Mouse (Mus musculus) cerebellum, adult (tissue): ENCODE measurements at regions not wholly inside any gene's neighbourhood (a gene's known extent, or its start where the extent isn't known, plus 50 kb on each side); places are given as distances from the start of the nearest gene placed in this dataset.

Experiments used
- ATAC-seq: cut with Nextera tagmentation; 2 replicates; pipeline ENCODE4 v1.9.2; 2017; ENCODE audit warnings: mild to moderate bottlenecking, moderate library complexity, mixed read lengths; ENCODE audit not compliant: insufficient number of reproducible peaks, low FRiP score, low TSS enrichment

DNA sequence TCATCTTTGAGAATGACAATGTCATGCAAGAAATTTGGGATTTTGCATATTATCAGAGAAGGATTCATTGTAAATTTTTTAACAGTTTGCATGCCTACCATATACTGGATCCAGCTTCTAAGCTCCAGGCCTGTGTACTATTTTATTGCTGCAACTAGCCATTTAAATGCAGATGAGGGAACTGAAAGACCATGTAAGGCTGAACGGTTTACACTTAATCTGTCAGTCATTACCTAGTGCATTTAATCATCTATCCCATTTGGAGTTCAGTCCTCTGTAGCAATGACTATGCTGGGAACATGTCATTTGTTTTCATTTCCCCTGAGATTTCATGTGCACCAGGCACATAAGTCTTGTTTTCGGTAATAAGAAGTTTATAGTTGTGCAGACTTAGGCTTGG is 631.8 kb upstream of the Gm21961 start:
- ATAC-seq: no peak

DNA sequence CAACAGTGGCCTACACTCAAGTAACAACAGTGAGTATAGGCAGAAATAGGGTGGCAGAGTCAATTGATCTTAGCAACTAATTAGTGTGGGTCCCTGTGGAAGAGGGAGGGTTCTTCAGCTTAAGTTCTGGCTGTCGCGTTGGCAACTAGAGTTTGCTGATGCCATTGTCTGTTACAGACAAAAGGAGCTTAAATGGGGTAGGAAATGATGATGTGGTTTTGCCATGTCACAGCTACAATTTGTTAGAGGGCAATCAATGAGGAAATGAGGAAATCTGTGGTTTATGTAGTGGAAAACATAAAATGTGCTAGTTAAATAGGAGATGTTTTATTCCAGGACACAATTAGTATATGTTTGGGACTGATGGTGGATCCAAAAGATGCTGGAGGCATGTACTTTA is 624.8 kb upstream of the Gm21961 start:
- no peak for ATAC-seq

DNA sequence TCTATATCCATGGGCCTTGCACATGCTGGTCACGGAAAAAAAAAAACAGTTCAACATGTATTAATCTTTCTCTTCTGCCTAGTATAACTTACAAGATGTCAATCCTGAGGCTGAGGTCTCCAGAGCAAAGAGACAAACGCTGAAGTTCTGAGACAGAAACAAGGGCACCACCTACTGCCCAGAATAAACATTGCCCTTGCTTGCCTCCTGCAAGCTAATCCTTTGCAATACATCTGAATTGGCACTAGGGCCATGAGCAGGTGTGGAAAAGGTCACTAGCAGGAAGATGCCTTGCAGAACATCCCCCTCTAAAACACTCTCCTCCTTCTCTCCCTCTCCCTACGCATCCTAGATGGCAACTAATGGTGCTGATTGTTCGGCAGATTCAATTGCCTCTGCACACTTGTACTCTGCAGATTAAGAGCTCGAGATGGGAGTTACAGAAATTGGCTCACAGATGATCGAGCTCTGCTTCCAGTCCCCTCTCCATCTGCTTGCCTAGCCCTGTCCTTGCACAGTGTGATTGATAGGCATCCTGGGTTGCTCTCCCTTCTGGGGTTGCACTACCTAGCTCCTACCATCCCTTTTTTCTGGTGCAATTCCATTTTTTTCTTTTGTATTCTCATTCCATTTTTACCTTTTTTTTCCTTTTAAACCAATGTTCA is 622.9 kb upstream of the Gm21961 start:
- peak; percentile 96 for ATAC-seq

DNA sequence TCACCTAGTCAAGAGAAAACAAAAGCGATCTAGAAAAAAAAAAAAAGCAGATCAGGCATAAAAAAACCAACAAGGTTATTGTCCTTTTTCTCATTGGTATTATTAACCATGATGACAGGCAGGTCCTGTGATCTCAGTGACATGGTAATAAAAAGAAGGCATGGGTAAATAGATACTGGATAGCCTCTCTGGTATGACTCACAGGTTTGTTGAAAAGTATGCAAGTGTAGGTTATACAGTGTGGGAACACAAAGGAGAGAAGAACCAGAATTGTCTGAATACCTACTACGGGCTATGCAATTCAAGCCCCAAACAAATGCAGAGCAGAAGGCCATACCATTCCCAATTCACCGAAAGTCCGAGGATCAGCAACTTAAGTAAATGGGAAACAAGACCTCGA is 617.7 kb upstream of the Gm21961 start:
- no peak for ATAC-seq

DNA sequence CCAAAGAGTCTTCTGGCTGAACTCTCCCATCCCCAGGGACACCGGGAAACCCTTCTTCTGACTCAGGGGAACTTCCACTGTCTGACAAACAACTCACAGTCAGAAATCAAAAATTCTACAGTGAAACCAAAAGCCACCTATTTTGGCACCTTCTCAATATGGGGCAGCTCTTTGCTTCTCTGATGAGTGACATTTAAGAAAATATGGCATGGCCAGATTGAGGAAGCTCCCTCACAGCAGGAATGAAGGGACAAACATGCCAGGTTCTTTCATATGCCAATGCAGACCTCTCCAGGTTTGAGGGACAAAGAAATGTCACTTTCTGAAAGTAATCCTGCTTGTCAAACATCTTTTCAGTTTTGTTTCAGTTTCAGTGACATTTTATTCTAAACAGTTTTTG is 615.8 kb upstream of the Gm21961 start:
- peak; percentile 69 for ATAC-seq

DNA sequence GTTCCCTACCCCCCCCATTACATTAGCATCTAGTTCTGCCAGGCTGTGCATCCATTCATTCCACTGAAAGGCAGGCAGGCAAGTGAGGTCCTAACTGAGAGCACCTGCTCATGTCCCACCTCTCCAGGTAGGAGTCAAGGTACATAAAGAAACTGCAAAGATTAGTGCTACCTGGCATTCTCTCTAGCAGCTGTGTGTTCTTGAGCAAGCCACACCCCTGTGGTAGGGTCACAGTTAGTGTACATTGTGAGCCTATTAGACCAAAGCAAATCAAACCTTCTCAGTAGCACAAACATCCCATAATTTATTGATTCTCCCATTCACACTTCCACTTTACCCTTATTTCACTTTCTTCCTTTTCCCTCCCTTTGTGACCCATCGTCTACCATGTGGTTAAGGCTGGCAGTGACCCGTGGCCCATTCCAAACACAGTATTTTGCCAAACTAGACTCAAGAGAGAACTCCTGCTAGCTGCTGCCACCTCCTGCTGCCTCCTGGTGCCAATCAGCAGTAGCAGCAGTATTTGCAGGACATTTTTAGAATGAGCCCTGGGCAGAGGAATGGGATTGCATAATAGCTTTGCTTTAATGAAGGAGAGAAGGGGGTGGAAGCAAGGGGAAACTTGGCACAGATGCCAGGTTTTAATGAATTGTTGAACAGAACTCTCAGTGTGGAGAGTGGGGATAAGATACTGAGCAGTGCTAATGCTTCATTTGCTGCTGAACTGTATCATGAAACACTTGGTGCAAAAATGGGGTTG is 578.2 kb upstream of the Gm21961 start:
- peak; percentile 64; the same call in 1 of the 2 replicates for ATAC-seq

DNA sequence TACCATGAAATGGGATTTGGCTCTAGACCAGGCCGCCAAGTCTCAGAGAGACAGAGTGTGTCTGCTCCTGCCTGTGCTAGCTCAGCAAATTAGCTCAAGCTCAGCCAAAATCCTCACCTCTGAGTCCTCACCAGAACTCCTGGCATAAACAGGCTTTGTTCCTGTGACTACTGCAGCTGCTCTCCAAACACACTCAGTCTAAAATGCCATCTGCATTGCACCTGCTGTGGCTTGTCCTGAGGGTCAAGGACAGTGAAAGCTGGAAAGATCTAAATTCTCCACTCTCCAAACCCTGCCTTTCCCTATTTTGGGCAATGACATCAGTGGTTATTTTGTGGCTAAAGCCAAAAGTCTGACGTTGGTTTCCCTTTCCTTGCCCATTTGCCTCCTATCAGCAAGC is 570.9 kb upstream of the Gm21961 start:
- ATAC-seq: peak; percentile 90

DNA sequence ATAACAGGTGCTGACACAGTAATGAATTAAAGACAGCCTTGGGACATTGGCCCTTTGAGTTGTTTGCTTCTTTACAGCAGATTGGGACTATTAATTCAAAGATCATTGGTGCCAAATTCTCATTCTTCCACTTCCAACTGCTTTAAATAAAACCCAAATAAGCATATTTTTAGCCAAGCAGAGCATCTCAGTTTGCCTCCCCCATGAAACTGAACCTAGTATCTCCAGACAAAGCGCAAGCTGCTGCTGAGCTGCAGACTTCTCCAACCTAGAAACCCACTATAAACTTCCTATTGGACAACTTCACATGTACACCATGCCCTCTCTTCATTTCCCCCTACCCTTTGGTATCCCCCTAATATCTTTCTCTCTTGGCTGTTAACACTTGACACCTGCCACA is 564.6 kb upstream of the Gm21961 start:
- ATAC-seq: no peak

DNA sequence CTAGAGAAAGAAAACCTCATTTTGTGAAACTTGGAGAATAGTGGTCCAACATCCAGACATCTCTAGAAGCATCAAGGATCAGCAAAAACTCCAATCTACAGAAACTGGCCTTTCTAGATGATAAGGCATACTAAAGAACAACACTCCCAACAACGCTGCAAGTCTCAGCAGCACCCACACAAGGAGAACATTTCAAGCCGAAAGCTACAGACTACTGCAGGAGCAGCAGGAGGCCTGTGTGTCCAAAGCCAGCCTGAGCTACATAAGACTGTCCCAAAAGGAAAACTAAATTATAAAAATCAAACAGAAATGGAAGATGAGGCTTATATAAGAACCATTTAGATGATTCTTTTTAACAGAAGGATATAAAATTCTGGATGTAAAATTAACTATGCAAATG is 553.2 kb upstream of the Gm21961 start:
- ATAC-seq: no peak

DNA sequence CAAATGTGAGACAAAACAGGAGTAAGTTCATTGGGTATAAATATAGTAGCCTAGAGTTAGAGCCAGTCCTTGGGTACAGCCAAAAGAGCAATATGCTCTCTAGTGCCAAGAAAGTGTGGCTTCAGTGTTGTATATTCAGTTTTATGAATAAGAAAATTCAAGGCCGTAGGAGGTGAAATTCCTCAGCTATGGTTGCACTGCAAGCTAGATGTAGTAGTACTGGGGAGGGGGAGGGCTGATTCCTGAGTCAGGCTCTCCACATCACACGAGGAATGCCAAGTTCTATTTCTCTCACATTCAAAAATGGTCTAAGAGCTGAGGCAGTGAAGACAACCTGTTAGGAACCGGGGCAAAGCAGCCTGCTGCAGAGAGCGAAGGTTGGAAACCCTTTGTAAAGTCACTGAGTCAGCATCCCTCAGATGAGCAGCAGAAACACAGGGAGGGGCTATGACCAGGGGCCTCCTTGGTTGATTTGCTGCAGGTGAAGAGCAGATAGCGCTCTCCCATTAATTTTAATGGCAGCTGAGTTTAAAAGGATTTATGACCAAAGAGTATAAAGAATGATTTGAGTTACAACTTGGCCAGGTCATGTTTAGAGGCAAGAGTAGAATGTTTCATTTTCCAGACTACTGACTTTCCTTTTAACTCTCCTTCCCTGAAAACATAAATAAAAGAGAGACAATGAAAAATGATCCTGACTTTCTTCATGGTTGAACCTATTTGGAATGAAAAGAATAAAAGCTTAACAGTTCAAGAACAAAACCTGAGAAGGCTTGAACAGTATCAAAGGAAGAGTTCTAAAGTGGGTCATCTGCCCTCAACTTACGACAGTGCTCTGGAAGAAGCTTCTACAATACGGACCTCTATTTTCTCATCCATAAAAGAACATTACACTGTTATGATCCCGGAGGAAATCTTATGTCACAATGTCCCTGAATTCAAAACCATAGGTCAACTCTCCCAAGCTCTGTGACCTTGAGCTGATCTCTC is 543.4 kb upstream of the Gm21961 start:
- no peak for ATAC-seq

DNA sequence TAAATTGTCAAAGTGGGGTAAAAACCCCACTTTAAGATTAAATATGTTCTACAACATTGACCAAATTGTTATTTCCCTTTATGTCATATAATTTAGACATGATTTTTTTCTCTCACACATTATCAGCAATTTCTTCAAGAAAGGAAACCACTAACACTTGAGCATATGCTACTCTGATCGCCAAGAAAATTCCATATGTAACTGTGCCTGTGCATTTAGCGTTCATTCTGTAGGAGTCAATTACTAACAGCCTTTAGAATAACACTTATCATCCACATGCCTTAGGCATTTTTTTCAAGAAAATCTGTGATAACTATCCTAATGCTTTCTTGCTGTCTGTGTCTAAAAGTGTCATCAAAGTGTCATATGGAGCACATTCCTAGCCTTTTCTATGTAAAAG is 534.3 kb upstream of the Gm21961 start:
- no peak for ATAC-seq

DNA sequence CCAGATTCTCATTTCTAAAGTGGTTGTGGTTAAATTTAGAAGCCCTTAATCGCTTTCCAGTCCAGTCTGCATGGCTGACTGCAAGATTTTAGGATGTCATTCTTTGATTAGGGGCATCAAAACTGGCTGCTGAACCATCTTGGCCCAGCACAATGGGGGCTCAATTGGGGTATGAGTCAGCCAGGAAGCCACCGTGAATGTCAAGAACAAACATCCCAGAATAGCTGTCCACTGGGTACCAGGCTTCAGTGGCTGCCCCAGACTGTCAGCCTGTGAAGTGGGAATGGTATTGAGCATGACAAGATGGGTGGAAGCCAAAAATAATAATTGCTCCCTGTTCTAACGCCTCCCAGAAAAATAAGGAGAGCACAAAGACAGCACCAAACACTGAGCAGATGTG is 520.9 kb upstream of the Gm21961 start:
- ATAC-seq: no peak

DNA sequence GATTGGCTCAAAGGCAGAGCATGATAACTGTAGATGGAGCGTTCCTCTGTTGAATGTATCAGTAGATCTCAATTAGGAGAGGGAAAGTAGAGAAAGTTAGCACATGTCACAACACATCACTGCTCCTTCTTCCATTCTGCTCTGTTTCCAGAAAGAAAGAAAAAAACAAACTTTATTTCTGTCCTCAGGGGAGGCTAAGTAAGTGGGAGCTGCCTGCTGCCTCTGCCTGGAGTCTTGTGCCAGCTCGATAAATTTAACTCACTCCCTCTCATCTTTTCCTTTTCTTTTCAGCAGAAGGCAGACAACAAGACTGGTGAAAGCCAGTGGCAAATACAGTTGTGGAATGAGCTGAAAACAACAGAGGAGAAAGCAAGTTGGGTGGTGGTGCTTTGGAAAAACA is 517.5 kb upstream of the Gm21961 start:
- ATAC-seq: no peak

DNA sequence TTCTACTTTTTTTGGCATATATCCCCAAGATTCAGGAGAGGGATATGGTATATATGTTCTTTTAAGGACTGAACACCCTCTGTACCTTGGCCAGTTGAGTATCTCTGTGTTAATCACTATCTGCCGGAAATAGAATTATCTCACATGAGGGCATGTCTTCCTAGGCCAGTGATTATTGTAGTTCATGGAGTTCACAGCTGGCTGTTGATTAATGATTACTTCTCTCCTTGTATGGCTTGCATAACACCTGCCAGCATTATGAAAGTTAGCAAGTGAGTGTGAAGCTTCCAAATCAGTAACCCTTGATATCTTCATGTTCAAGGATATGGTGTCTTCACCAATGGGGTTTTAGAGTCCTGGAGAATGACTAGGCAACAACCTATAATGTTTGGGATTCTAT is 488.0 kb upstream of the Gm21961 start:
- no peak for ATAC-seq

DNA sequence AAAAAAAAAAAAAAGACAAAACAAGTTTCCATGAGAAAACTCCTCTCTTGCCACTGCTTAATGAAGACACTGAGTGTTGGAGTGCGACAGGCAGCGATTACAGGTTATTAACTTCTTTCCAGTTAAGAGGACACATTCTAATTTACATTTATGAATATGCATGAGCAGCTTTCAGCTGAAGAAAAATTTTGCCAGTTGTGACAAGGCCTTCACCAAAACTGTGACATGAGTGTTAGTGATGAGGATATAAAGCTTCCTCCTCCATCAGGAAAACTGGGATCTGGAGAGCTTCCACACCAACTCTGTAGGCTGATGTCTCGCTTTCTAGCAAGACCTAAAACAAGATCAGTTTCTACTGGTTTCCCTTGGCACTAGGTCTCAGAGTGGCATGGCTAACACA is 464.2 kb upstream of the Gm21961 start:
- no peak for ATAC-seq

DNA sequence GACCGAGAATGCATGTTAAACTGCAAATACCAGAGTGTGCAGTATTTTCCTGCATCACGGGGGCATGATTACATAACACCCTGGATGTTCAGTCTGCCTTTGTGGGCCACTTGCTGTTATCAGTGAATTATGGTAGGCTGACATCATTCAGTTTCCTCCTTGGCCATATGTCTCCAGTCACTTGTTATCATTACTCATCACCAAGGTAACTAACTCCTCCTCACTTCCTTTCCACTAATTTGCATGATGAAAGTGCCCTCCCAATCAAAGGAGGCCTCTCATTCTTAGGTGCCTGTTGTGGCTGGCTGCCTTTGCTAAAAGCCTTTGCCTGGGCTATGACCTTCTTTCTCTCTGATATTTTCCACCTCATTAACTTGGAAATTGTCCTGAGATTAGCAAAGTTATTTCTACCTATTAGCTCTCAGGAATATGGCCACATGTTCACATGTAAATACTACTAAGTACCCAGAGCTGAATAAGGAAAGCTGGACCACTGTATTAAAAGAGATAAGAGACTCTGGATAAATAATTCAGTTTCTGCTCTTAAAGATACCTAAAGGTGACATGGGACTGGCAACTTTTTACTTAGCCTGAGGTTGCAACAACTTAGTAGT is 440.6 kb upstream of the Gm21961 start:
- peak; percentile 89 for ATAC-seq

DNA sequence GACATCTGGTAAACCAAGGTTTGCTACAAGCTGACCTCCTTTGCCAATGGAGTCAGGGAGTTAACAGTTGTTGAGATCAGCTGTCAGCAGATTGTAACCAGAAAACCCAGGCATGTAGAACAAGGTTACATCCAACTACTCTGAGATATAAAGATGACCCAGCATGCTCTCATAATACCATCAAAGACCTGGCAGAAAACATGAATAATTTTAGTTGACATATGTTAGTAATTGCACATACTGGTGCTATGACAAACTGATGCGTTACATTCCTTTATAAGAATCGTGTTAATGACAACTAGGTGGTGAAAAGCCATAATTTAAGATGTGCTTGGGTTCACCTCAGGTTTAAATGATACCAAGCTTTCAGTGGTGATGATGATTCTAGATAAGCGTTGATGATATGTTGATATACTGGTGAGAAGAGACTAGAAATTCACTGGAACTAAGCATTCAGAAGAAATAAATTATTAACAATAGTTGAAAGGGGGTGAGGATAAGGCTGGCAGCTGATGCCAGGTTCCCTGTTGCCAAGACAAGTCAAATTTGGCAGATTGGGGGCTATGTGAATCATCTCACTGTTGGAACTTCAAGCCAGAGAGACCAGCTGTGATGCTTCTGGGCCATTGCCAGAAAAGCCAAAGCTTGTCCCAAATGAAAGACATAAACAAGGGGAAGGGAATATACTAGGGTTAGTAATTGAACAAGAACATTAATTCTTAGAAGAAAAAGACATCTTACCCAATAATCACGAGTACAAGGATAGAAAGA is 437.7 kb upstream of the Gm21961 start:
- ATAC-seq: no peak

DNA sequence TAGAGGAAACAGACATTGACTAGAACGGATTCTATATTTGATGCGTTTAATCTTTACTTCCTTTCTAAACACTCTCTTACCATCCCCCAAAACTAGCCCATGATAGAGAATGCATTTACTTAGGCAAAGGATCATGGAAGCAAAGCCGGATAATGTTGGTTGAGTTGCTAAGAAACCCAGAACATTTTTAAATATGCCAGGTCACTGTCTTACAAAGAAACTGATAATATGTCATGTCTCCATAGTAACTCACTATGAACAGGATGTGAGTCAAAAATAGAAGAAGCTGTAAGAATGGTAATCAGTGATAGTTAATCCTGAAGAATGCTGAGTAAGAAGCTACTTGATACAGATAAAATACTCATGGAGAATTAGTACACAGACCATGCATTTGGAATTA is 405.0 kb upstream of the Gm21961 start:
- no peak for ATAC-seq
